Mouse (Mus musculus): Measurements from ENCODE around the gene Gm49322. TPM values are rescaled to one million over a fixed set of nuclear protein-coding genes. Genes with fewer than 3 reads are reported as not detected.
"Not testable (repeated sequence)": the region's sequence is repeated elsewhere in the genome, so short reads cannot be mapped to it uniquely, and the experiment has no call there.

Gene Gm49322
- 3.0 and 3.2 TPM in 2 replicates for polyA plus RNA-seq (2015; fragmentation: Nextera tagmentation; extraction: Ambion mirVana)

DNA sequence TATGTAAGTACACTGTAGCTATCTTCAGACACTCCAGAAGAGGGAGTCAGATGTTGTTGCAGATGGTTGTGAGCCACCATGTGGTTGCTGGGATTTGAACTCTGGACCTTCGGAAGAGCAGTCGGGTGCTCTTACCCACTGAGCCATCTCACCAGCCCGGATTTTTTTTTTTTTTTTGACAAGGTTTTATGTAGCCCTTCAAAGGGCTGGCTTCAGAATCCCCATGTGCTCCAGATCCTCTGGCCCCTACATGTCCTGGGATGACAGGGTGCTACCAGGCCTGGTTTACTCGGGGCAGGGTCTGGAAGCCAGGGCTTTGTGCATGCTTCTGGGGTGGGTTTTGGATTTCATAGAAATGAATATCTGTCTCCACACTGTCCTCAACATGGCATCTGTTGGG is at the start of gene Gm49322:
Gene Gm49322 (plus strand): TSS at position 301 of the 400 bp plus-strand sequence.
- ATAC-seq (ENCODE audit: low FRiP score); H3K27me3 ChIP-seq (replicated peaks); H3K9me3 ChIP-seq (replicated peaks); H3K4me3 ChIP-seq (replicated peaks); H3K9ac ChIP-seq (replicated peaks); H3K4me2 ChIP-seq; H3K27ac ChIP-seq (replicated peaks): not testable (repeated sequence)
- Histone ChIP-seq H3K4me1 (peaks cover 22% of the 10 kb centered on the region), H3K36me3 (peaks cover 41% of the 10 kb centered on the region)
- 86% methylated on average over 4 of the region's 4 CpGs for WGBS

DNA sequence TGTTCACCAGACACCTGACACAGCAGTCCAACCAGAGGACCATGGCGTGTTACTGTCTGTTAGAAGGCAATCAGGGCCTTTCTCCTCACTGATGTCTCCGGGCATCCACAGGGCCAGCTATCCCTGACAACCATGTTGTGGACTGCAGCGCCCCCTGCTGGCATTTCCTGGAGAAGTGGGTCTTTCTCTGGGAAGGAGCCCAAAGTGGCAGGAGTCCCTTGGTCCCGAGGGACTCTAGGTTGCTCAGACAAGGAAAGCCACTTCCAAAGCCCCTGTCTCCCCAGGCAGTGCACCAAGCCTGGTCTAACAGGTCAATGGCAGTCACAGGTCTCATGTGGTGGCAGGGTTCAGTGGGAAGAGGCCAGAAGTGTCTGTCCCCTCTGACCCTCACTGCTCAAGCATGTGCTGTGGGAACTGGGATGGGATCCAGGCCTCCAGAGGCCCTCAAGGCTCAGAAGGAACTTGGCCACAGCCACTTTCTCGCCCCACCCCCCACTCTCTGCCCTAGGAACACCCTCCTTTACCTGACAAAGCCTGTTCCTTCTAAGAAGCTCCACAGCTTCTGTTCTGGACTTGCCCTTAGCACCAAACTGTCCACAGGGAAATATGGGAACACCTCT is 48.4 kb upstream of the Gm49322 start:
- Histone ChIP-seq H3K27ac (replicated peaks) (no peak overlapping the region), H3K27me3 (replicated peaks) (no peaks in the 10 kb centered on the region), H3K4me2 (no peak overlapping the region), H3K9me3 (replicated peaks) (no peaks in the 10 kb centered on the region), H3K9ac (replicated peaks) (no peak overlapping the region), H3K4me1 (peaks cover 49% of the 10 kb centered on the region), H3K4me3 (replicated peaks) (no peak overlapping the region), H3K36me3 (no peaks in the 10 kb centered on the region)
- ATAC-seq (ENCODE audit: low FRiP score): no peak
- 35% methylated on average over 5 of the region's 5 CpGs for WGBS

DNA sequence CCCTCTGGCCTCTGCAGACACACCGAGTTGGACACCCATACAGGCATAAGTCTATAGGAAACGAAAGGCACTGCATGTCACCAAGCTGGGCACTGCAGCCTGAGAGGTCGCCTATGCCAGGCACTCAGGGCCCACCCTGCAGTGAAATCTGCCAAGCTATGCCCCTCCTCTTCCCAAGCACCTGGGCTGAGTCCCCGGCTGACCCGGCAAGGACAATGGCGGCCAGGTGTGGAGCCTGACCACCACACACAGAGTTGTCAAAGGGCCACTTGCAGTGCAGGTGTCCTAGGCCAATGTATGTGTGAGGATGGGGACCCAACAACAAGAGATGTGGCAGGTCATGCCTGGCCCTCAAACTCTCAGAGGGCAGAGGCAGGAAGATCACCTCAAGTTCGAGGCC is 46.4 kb upstream of the Gm49322 start:
- ATAC-seq (ENCODE audit: low FRiP score): no peak
- no peaks in the 10 kb centered on the region for H3K9me3 ChIP-seq (replicated peaks)
- H3K36me3 ChIP-seq: no peaks in the 10 kb centered on the region
- H3K9ac ChIP-seq (replicated peaks): no peak overlapping the region
- no peaks in the 10 kb centered on the region for H3K27me3 ChIP-seq (replicated peaks)
- H3K27ac ChIP-seq (replicated peaks): no peak overlapping the region
- H3K4me2 ChIP-seq: peak overlapping the region; percentile 82
- H3K4me3 ChIP-seq (replicated peaks): no peak overlapping the region
- 92% methylated on average over 7 of the region's 7 CpGs for WGBS
- peaks cover 50% of the 10 kb centered on the region for H3K4me1 ChIP-seq

DNA sequence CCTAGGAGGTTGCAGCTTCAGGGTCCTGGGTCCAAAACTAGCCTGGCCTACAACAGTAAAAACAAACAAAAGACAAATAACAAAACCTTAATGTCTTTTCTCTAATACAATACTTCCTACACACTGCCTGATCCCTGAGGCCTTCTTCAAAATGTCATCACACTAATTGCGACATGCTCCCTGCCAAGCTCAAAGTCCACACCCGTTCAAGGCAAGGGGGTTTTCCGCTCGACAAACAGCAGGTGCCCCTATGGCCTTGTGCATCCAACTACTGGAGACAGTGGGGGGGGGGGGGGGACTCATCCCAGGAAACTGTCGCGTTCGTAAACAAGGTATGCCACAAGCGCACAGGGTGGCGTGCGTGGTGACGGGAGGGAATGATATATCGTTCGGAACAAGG is 45.2 kb upstream of the Gm49322 start:
- Histone ChIP-seq H3K4me3 (replicated peaks) (peak overlapping the region; percentile 98), H3K36me3 (no peaks in the 10 kb centered on the region), H3K4me2 (peak overlapping the region; percentile 82), H3K27ac (replicated peaks) (peak overlapping the region; percentile 94), H3K9me3 (replicated peaks) (no peaks in the 10 kb centered on the region), H3K9ac (replicated peaks) (peak overlapping the region; percentile 90), H3K27me3 (replicated peaks) (no peaks in the 10 kb centered on the region), H3K4me1 (peaks cover 47% of the 10 kb centered on the region)
- ATAC-seq (ENCODE audit: low FRiP score): no peak
- 1% methylated on average over 13 of the region's 13 CpGs for WGBS

DNA sequence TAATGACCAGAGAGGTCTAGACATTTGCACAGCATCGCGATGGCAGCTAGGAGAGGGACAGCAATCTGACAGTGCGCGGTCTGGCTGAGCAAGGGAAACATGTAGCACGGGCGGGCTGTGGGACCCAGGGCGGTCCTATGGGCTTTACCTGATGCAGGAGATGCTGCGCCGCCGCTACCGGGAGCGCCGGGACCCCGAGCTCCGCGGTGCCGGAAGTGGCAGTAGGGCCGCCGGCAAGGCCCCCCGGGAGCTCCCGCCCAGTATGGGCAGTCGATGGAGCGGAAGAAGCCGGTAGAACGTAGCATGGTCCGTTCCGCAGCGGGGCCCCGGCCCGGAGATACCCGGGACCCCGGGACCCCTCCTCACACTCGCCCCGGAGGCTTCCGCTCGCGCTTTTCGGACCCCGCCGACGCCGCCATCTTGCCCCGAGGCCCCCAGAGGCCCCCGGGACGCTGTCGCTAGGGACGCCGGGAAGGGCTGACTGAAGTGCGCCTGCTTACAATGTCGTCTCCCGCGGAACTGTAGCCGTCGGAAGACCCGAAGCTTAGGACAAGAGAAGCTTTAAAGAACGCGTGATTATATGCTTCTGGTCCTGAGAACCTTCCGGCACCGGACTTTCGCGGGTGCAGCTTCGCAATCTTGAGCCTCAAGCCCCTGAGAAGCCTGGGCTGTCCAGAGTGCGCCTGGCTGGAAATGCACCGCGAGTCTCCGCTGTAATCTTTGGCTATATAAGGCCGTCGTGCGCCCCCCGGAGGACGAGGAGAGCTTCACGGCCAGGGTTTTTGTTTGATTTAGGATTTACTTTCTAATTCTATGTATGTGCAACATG is 44.5 kb upstream of the Gm49322 start, which contains the start of gene Rexo1:
Gene Rexo1 (minus strand): TSS at position 445 of the 829 bp plus-strand sequence.
- ATAC-seq (ENCODE audit: low FRiP score): peak; percentile 83
- Histone ChIP-seq H3K4me1 (peaks cover 51% of the 10 kb centered on the region), H3K4me3 (replicated peaks) (peak within 1 kb of the TSS; percentile 98), H3K9ac (replicated peaks) (peak within 1 kb of the TSS; percentile 90), H3K9me3 (replicated peaks) (no peaks in the 10 kb centered on the region), H3K4me2 (peak within 1 kb of the TSS; percentile 82), H3K27me3 (replicated peaks) (no peaks in the 10 kb centered on the region), H3K27ac (replicated peaks) (peak within 1 kb of the TSS; percentile 94), H3K36me3 (no peaks in the 10 kb centered on the region)
- WGBS: 0% methylated on average over 69 of the region's 72 CpGs

DNA sequence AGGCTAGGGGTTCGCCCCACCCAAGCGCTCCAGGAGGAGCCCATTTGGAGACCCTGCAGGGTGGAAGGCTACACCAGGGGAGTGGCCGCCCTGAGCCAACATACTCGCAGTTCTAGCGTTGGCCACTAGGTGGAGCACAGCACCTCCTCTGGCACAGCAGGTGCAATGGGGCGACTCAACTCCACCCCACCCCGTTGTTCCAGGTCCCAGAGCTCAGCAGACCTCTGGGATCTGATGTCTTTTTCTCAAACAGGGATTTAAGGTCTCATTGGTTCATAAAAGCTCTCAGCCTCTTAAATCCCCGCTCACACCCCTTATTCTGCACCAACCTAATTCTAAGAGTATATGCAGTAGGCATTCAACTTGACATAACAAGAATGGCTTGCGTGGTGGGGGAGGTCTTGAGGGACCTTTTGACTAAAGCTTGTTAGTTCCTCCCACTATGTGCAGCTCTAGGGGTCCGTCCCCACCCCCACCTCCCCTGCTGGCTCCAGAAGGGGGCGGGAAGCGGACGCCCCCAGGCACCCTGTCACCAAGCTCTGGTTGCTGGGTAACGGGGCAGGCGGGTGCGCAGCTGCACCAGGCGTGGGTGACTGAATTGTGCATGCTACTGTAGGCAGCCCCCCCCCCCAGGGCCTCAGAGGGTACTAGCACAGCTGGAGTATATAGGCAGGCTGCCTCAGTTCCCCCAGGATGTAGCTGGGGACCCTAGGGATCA is 39.3 kb upstream of the Gm49322 start:
- WGBS: 11% methylated on average over 17 of the region's 17 CpGs
- H3K4me3 ChIP-seq (replicated peaks): peak overlapping the region; percentile 12; the same call in 1 of the 2 replicates
- ATAC-seq (ENCODE audit: low FRiP score): peak; percentile 30

DNA sequence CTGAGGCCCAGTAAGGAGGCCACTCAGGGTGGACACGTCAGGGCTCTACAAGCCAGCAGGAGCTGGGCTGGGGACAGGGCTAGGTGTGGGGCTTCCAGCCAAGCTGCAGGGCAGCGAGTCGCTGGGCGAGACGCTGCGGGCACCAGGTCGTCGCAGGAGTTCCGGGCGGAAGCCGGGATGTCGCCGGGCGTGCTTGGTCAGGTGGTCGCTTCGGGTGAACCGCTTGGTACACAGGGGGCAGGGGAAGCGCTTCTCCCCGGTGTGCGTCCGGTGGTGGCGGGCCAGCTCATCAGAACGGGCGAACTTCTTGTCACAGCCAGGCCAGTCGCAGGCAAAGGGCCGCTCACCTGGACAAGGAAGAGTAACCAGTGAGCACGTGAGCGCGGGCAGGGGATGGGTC is 36.9 kb upstream of the Gm49322 start:
- no peaks in the 10 kb centered on the region for H3K9me3 ChIP-seq (replicated peaks)
- no peak for ATAC-seq (ENCODE audit: low FRiP score)
- H3K36me3 ChIP-seq: no peaks in the 10 kb centered on the region
- no peak overlapping the region for H3K4me3 ChIP-seq (replicated peaks)
- no peak overlapping the region for H3K9ac ChIP-seq (replicated peaks)
- H3K27ac ChIP-seq (replicated peaks): no peak overlapping the region
- peaks cover 45% of the 10 kb centered on the region for H3K4me1 ChIP-seq
- 97% methylated on average over 29 of the region's 29 CpGs for WGBS
- H3K4me2 ChIP-seq: no peak overlapping the region
- no peaks in the 10 kb centered on the region for H3K27me3 ChIP-seq (replicated peaks)

More for the DNA sequence above, 39.3 kb upstream of the Gm49322 start:
- peak overlapping the region; percentile 60 for H3K27ac ChIP-seq (replicated peaks)
- H3K36me3 ChIP-seq: no peaks in the 10 kb centered on the region
- 0 out of 2 replicates have a peak overlapping the region, but pooled peaks have one; percentile 28 for H3K9ac ChIP-seq (replicated peaks)
- H3K27me3 ChIP-seq (replicated peaks): no peaks in the 10 kb centered on the region
- H3K4me1 ChIP-seq: peaks cover 42% of the 10 kb centered on the region
- H3K4me2 ChIP-seq: peak overlapping the region; percentile 47
- no peaks in the 10 kb centered on the region for H3K9me3 ChIP-seq (replicated peaks)

DNA sequence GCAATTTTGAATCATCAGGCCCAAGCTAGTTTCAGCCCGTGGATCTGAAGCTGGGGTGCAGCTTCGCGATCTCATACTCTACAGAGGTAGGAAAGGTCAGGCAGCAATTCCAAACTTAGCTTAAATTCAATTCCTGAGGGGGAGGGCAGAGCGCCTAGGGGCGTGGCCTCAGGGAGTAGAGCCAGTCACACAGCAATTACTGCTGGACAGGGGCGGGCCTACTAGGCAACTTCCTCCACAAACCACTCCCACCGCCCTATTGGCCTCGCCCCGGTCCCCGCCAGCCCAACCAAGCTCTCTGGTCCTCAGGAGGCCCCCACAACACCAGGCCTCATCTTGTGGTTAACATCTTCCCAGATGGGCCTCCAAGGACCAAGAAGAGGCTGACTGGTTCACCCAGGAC is 36.2 kb upstream of the Gm49322 start:
- H3K4me1 ChIP-seq: peaks cover 53% of the 10 kb centered on the region
- H3K4me3 ChIP-seq (replicated peaks): no peak overlapping the region
- no peaks in the 10 kb centered on the region for H3K27me3 ChIP-seq (replicated peaks)
- peak overlapping the region; percentile 3; the same call in 1 of the 2 replicates for H3K4me2 ChIP-seq
- H3K9me3 ChIP-seq (replicated peaks): no peaks in the 10 kb centered on the region
- H3K27ac ChIP-seq (replicated peaks): no peak overlapping the region
- no peaks in the 10 kb centered on the region for H3K36me3 ChIP-seq
- 42% methylated on average over 10 of the region's 10 CpGs for WGBS
- H3K9ac ChIP-seq (replicated peaks): no peak overlapping the region
- ATAC-seq (ENCODE audit: low FRiP score): no peak

DNA sequence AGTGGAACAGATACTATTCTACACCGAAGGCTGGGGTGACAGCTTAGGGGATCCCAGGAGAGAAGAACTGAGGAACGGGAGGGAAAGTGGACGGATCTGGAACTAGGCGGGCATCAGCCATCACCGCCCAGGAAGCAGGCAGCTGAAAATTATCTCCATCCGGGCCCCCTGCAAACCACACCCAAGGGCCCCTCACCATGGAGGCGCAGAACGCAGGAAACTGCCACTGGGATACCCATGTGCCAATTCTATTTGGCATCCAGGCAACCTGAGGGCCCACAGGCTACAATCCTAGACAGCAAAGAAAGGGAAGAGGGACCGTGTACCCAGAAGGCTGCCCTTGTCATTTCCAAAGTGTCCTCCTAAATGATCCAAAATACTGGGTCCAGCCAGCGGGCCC is 35.4 kb upstream of the Gm49322 start:
- no peak for ATAC-seq (ENCODE audit: low FRiP score)
- 0 out of 2 replicates have a peak overlapping the region, but pooled peaks have one; percentile 2 for H3K27ac ChIP-seq (replicated peaks)
- H3K36me3 ChIP-seq: no peaks in the 10 kb centered on the region
- no peaks in the 10 kb centered on the region for H3K9me3 ChIP-seq (replicated peaks)
- no peaks in the 10 kb centered on the region for H3K27me3 ChIP-seq (replicated peaks)
- WGBS: 84% methylated on average over 10 of the region's 10 CpGs
- H3K4me2 ChIP-seq: peak overlapping the region; percentile 38; the same call in 1 of the 2 replicates
- no peak overlapping the region for H3K9ac ChIP-seq (replicated peaks)
- no peak overlapping the region for H3K4me3 ChIP-seq (replicated peaks)
- H3K4me1 ChIP-seq: peaks cover 61% of the 10 kb centered on the region

DNA sequence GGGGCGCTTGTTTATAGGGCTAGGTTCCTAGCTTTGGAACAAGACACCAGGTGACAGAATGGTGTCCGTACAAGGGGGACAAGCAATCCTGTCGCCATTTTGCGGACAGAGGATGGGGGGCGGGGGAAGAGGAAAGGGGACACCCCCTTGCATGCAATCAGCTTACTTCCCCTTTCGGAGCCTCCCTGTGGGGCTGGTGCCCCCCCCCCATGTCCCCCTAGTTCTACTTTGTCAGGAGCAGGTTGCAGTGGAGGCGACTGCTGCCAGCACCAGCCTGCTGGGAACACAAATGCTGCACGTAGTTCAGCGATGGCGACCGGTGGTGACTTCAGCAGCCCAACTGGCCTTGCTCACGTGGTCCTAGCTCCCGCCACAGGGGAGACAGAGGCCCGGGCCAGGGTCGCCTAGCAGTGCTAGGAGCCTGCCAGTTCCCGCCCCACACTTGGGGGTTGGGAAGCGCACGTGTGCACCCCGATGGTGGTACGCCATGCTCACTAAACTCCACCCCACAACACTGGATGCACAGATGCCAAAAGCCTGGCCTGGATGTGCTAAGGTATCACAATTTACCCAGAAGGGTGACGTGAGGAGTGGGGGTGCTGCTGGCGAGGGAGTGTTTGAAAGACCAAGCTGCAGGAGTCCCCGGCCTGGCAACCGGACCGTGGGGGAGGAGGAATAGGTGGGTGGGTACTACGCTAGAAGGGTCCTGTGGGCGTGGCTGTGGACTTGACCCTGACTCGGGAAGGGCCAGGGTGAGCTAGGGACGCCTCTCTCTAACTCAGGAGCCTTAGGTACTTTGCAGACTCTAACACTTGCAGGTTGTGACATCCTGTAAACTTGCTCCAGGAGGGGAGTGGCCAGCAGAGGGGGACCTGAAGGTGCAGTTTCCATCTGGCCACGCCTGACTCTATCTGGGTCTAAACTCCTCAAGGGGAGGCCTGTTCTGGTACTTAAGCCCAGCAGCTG is 34.7 kb upstream of the Gm49322 start:
- ATAC-seq (ENCODE audit: low FRiP score): no peak
- Histone ChIP-seq H3K4me1 (peaks cover 66% of the 10 kb centered on the region), H3K4me3 (replicated peaks) (0 out of 2 replicates have a peak overlapping the region, but pooled peaks have one; percentile 1), H3K27ac (replicated peaks) (peak overlapping the region; percentile 2; the same call in 1 of the 2 replicates), H3K36me3 (no peaks in the 10 kb centered on the region), H3K9me3 (replicated peaks) (no peaks in the 10 kb centered on the region), H3K27me3 (replicated peaks) (no peaks in the 10 kb centered on the region), H3K9ac (replicated peaks) (peak overlapping the region; percentile 26; the same call in 1 of the 2 replicates), H3K4me2 (peak overlapping the region; percentile 38)
- 22% methylated on average over 30 of the region's 30 CpGs for WGBS

All from neural tube, embryonic 15.5 days (tissue).